Mouse (Mus musculus) heart, embryonic 12.5 days (tissue): Measurements from ENCODE around the gene Pkig. TPM values are rescaled to one million over a fixed set of nuclear protein-coding genes. Genes with fewer than 3 reads are reported as not detected.

Source experiments
- ATAC-seq: fragments of 200-750 bp; cut with Nextera tagmentation; 2 replicates; pipeline ENCODE4 v1.8.0; 2017; ENCODE audit warnings: moderate TSS enrichment, moderate library complexity; ENCODE audit not compliant: insufficient number of reproducible peaks, low FRiP score
- H3K27ac ChIP-seq: fragments of 300-500 bp; sonication (generic); 2 replicates; pipeline ENCODE4 v1.5.1; 2016; ENCODE audit warnings: mild to moderate bottlenecking, moderate library complexity; ENCODE audit not compliant: poor library complexity, severe bottlenecking
- H3K27me3 ChIP-seq: fragments of 300-500 bp; sonication (generic); replicated peaks from 2 replicates; pipeline ENCODE4 v1.6.1; 2016; ENCODE audit warnings: mild to moderate bottlenecking, moderate library complexity
- H3K36me3 ChIP-seq: fragments of 300-500 bp; sonication (generic); 2 replicates; pipeline ENCODE4 v1.6.1; 2016; ENCODE audit warnings: mild to moderate bottlenecking, moderate library complexity
- H3K4me1 ChIP-seq: fragments of 300-500 bp; sonication (generic); replicated peaks from 2 replicates; pipeline ENCODE4 v1.6.1; 2016; ENCODE audit warnings: mild to moderate bottlenecking
- H3K4me2 ChIP-seq: fragments of 300-500 bp; sonication (generic); 2 replicates; pipeline ENCODE4 v1.6.1; 2016; ENCODE audit warnings: mild to moderate bottlenecking, moderate library complexity
- H3K4me3 ChIP-seq: fragments of 300-500 bp; sonication (generic); 2 replicates; pipeline ENCODE4 v1.5.1; 2016; ENCODE audit warnings: mild to moderate bottlenecking
- H3K9ac ChIP-seq: fragments of 300-500 bp; sonication (generic); 2 replicates; pipeline ENCODE4 v1.6.1; 2016; ENCODE audit warnings: mild to moderate bottlenecking, moderate library complexity
- H3K9me3 ChIP-seq: fragments of 300-500 bp; sonication (generic); replicated peaks from 2 replicates; pipeline ENCODE4 v1.6.1; 2016; ENCODE audit warnings: mild to moderate bottlenecking, moderate library complexity
- WGBS: fragments of 180-500 bp; shearing (Covaris S2); methylation state at CpG from one replicate; pipeline ENCODE4 v1.1.7; 2016; 5-methylcytosine and 5-hydroxymethylcytosine counted together
- polyA plus RNA-seq: library from polyadenylated mRNA; unstranded; fragments of >200 nt; fragmentation: Nextera tagmentation; extraction: Ambion mirVana; gene quantifications from 2 replicates; pipeline ENCODE4 v1.2.1, GENCODE M21; 2016

The Pkig gene
- polyA plus RNA-seq, 1 experiment from 2014 or later, result 233 TPM

DNA sequence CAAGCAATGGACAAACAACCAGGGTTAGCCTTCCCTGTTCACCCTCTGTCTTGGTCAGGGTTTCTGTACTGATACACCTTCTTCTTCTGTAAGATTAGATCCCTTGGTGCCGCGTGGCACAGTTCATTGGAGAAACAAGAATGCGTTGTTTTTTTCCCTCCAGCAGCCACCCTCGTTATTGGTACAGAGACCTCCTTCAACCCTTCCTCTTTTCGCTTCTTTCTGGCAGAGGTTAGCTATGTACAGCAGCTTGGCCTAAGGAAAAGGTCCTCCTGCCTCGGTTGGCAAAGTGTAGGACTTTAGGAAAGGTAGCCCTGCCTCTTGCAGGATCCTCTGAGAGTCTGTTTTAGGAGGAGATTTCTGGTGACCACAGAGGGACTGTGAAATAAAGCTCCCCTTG, 102.4 kb downstream of the Pkig start:
- WGBS, result 78% methylated on average over 6 of the region's 6 CpGs
- H3K4me1 ChIP-seq, result no peaks in the 10 kb centered on the region
- no peaks in the 10 kb centered on the region for H3K36me3 ChIP-seq
- H3K9ac ChIP-seq, result no peak overlapping the region
- no peak overlapping the region for H3K4me2 ChIP-seq
- H3K9me3 ChIP-seq, result no peaks in the 10 kb centered on the region
- H3K27ac ChIP-seq, result no peak overlapping the region
- no peak for ATAC-seq
- 0 out of 2 replicates have a peak, but pooled peaks cover 4% of the 10 kb centered on the region for H3K27me3 ChIP-seq
- H3K4me3 ChIP-seq, result no peak overlapping the region

DNA sequence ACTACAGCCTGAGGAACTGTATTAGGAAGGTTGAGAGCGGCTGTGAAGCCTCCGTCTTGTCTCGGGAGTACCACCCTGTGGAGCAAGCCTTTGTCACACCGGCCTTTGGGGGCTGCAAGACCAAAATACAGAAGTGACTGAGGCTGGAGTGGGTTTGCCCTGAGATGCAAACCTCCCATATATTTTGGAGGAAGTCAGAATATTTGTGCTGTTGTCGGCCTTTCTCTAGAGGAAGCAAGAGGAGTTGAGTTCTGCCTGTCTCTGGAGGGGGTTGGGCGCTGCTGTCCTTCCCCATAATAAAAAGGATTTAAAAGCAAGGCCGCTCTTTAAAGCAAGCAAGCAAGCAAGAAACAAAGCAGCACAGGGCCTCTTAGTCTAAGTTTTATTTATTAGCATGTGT, 103.2 kb downstream of the Pkig start:
- ATAC-seq, result no peak

DNA sequence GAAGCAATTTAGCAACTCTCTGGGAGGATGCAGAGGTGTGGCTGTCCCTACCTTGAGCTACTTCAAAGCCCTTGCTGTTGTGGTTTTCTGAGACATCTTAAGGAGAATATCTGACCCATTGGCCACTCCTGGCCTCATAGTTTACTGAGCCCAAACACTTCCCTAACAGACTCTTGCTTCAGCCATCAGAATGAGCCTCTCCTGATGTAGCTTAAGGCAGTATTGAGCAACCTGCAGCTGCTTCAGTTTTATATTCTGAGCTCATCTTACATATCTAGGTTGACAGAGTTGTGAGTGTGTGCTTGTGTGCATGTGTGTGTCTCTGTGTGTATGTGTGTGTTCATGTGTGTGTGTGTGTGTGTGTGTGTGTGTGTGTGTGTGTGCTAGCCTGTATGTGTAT, 108.1 kb downstream of the Pkig start:
- no peak overlapping the region for H3K27ac ChIP-seq
- no peaks in the 10 kb centered on the region for H3K9me3 ChIP-seq
- H3K4me3 ChIP-seq, result no peak overlapping the region
- H3K36me3 ChIP-seq, result no peaks in the 10 kb centered on the region
- H3K4me1 ChIP-seq, result no peaks in the 10 kb centered on the region
- no peak overlapping the region for H3K4me2 ChIP-seq
- no peak for ATAC-seq
- H3K27me3 ChIP-seq, result peaks cover 17% of the 10 kb centered on the region
- H3K9ac ChIP-seq, result no peak overlapping the region

More for the DNA sequence above, 103.2 kb downstream of the Pkig start:
- no peaks in the 10 kb centered on the region for H3K36me3 ChIP-seq
- no peaks in the 10 kb centered on the region for H3K9me3 ChIP-seq
- no peak overlapping the region for H3K9ac ChIP-seq
- no peaks in the 10 kb centered on the region for H3K4me1 ChIP-seq
- WGBS, result 77% methylated on average over 7 of the region's 7 CpGs
- 0 out of 2 replicates have a peak, but pooled peaks cover 4% of the 10 kb centered on the region for H3K27me3 ChIP-seq
- no peak overlapping the region for H3K27ac ChIP-seq
- H3K4me3 ChIP-seq, result no peak overlapping the region
- no peak overlapping the region for H3K4me2 ChIP-seq

DNA sequence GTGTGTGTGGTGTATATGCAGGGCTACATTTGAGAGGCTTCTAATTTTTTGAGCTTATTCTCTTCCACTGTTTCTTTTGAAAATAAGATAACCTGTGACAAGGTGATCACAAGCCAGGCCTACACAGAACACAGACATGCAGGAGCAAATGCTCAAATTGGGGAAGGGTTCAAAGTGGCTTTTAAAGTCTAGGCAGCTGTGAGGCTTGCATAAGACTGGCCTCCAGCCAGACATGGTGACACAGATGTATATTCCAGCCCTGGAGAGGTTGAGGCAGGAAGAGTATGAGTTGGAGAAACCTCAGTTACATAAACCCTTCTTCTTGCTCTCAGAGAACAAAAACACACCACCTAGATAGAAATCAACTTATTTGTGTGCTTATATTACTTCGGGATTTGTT, 108.7 kb downstream of the Pkig start:
- WGBS, result 53% methylated on average over 1 of the region's 1 CpGs
- Histone ChIP-seq H3K4me3 (no peak overlapping the region), H3K27ac (no peak overlapping the region), H3K9me3 (no peaks in the 10 kb centered on the region), H3K36me3 (no peaks in the 10 kb centered on the region), H3K27me3 (peaks cover 21% of the 10 kb centered on the region), H3K4me1 (no peaks in the 10 kb centered on the region), H3K9ac (no peak overlapping the region), H3K4me2 (no peak overlapping the region)
- no peak for ATAC-seq

DNA sequence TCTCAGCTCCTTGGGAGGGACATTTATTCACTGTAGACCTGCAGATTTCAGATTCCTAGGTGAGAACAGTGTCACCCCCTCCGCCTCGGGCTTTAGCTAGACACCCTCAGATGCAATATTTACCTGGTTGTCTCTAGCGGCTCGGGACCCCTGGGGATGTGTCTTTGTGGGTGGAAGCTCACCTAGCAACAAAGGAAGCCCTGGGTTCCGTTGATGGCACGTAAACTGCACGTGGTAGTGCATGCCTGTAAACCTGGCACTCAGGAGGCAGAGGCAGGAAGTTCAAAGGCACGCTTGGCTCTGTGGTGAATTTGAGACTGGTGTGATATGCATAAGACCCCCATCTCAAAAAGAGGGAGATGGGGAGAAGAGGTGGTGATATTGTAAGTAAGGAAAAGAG, 112.5 kb downstream of the Pkig start:
- 84% methylated on average over 8 of the region's 8 CpGs for WGBS
- no peak overlapping the region for H3K4me2 ChIP-seq

More for the DNA sequence above, 112.5 kb downstream of the Pkig start:
- Histone ChIP-seq H3K4me3 (no peak overlapping the region), H3K36me3 (no peaks in the 10 kb centered on the region), H3K27me3 (peaks cover 39% of the 10 kb centered on the region), H3K27ac (no peak overlapping the region), H3K4me1 (no peaks in the 10 kb centered on the region), H3K9ac (no peak overlapping the region), H3K9me3 (no peaks in the 10 kb centered on the region)
- ATAC-seq, result no peak

Other genes starting within 250 kb of the Pkig start
- gene Oser1, start 233.7 kb upstream of the Pkig start, polyA plus RNA-seq, result 55.3 and 57.2 TPM in 2 replicates
- gene Gdap1l1, start 219.9 kb upstream of the Pkig start, polyA plus RNA-seq, result 0.19 and 0.63 TPM in 2 replicates
- 14.2 and 15.5 TPM in 2 replicates for gene Fitm2, start 185.8 kb upstream of the Pkig start, polyA plus RNA-seq
- gene R3hdml, start 166.1 kb upstream of the Pkig start, polyA plus RNA-seq, result not detected in 2 replicates
- gene Hnf4a, start 151.6 kb upstream of the Pkig start, polyA plus RNA-seq, result 0.17 and 0.18 TPM in 2 replicates
- gene Ttpal, start 56.1 kb upstream of the Pkig start, polyA plus RNA-seq, result 26.9 and 27.8 TPM in 2 replicates
- 67.7 and 76.7 TPM in 2 replicates for gene Serinc3, start 13.3 kb upstream of the Pkig start, polyA plus RNA-seq
- gene Ada, start 91.9 kb downstream of the Pkig start, polyA plus RNA-seq, result 3.6 and 3.7 TPM in 2 replicates
- 0.14 and 0.26 TPM in 2 replicates for gene Ccn5, start 162.5 kb downstream of the Pkig start, polyA plus RNA-seq
- gene Kcnk15, start 195.3 kb downstream of the Pkig start, polyA plus RNA-seq, result not detected in 2 replicates